Comparison of ENCODE assay signal across 9 mouse cellular contexts in genomic region chr2:160507816-160508564, GRCm38 (mm10).
DNase-seq lines count a peak whose midpoint lies in the region; ATAC-seq and TF ChIP-seq lines count a peak whose summit lies in the region.
"Had no signal": no experiment of that assay in that cellular context is flagged by ENCODE, and none has a peak within 500 bp of the region (broad histone marks: within the 10 kb centered on the region; RNA-seq: fewer than 3 reads in every experiment).

No protein-coding gene starts in this region.

- intact Hi-C loops in gastrocnemius, adult 2 months (cut with DNase I), result no loop called here

- H3K4me3 ChIP-seq in limb, embryonic 11.5 days (ENCODE audit: low read depth, low read length), result no peak overlapping the region
- H3K4me3 ChIP-seq in limb, embryonic 10.5 days, result no peak overlapping the region
- no peak overlapping the region for H3K4me3 ChIP-seq in embryonic facial prominence, embryonic 14.5 days (ENCODE audit: low read depth, low read length)
- no peak overlapping the region for H3K4me3 ChIP-seq in hindbrain, postnatal 0 days (ENCODE audit: low read length)
- no peak overlapping the region for H3K4me3 ChIP-seq in neural tube, embryonic 14.5 days (ENCODE audit: low read depth, low read length)
- no peak overlapping the region for H3K4me3 ChIP-seq in gastrocnemius, adult 2 months
- H3K4me3 ChIP-seq: embryonic facial prominence, embryonic 13.5 days had no signal

- TF ChIP-seq CTCF in hindbrain, postnatal 0 days (IDR thresholded peaks at IDR 0.05; ENCODE audit: low read depth), result no peak
- TF ChIP-seq CTCF in gastrocnemius, adult 2 months (IDR thresholded peaks at IDR 0.05), result no peak

- H3K4me2 ChIP-seq in limb, embryonic 11.5 days (ENCODE audit: low read depth, severe bottlenecking), result no peak overlapping the region
- H3K4me2 ChIP-seq in embryonic facial prominence, embryonic 14.5 days (ENCODE audit: low read depth, low read length), result no peak overlapping the region
- no peak overlapping the region for H3K4me2 ChIP-seq in hindbrain, postnatal 0 days (ENCODE audit: low read depth, low read length)
- H3K4me2 ChIP-seq in neural tube, embryonic 14.5 days (ENCODE audit: low read depth, low read length), result no peak overlapping the region
- H3K4me2 ChIP-seq: embryonic facial prominence, embryonic 13.5 days had no signal

- H3K9ac ChIP-seq in limb, embryonic 11.5 days (ENCODE audit: low read length), result no peak overlapping the region
- no peak overlapping the region for H3K9ac ChIP-seq in embryonic facial prominence, embryonic 14.5 days (ENCODE audit: low read depth, low read length)
- no peak overlapping the region for H3K9ac ChIP-seq in hindbrain, postnatal 0 days (replicated peaks; ENCODE audit: low read length)
- H3K9ac ChIP-seq in neural tube, embryonic 14.5 days (replicated peaks; ENCODE audit: low read depth, low read length), result no peak overlapping the region
- H3K9ac ChIP-seq: embryonic facial prominence, embryonic 13.5 days had no signal

- H3K36me3 ChIP-seq in limb, embryonic 11.5 days (ENCODE audit: control insufficient read depth, insufficient read depth, low read length), result no peaks in the 10 kb centered on the region
- no peaks in the 10 kb centered on the region for H3K36me3 ChIP-seq in limb, embryonic 10.5 days
- no peaks in the 10 kb centered on the region for H3K36me3 ChIP-seq in embryonic facial prominence, embryonic 14.5 days (ENCODE audit: control insufficient read depth, insufficient read depth, low read length)
- H3K36me3 ChIP-seq in hindbrain, postnatal 0 days (ENCODE audit: insufficient read depth, low read length), result no peaks in the 10 kb centered on the region
- no peaks in the 10 kb centered on the region for H3K36me3 ChIP-seq in neural tube, embryonic 14.5 days (ENCODE audit: control insufficient read depth, insufficient read depth, low read length)
- H3K36me3 ChIP-seq: embryonic facial prominence, embryonic 13.5 days had no signal

- no peaks in the 10 kb centered on the region; the same call in 1 of the 2 replicates for H3K4me1 ChIP-seq in limb, embryonic 11.5 days (ENCODE audit: control insufficient read depth, insufficient read depth, low read length)
- H3K4me1 ChIP-seq in limb, embryonic 10.5 days, result peaks cover 20% of the 10 kb centered on the region
- peaks cover 4% of the 10 kb centered on the region; the same call in 1 of the 2 replicates for H3K4me1 ChIP-seq in embryonic facial prominence, embryonic 14.5 days (ENCODE audit: control insufficient read depth, insufficient read depth, low read length)
- H3K4me1 ChIP-seq in hindbrain, postnatal 0 days (ENCODE audit: insufficient read depth, low read length), result no peaks in the 10 kb centered on the region
- peaks cover 4% of the 10 kb centered on the region; the same call in 1 of the 2 replicates for H3K4me1 ChIP-seq in neural tube, embryonic 14.5 days (ENCODE audit: control insufficient read depth, insufficient read depth, low read length)

- 0 out of 2 replicates have a peak, but pooled peaks have one; percentile 15 for ATAC-seq in limb, embryonic 11.5 days (ENCODE audit: insufficient number of reproducible peaks, low FRiP score, low TSS enrichment, low read depth)
- peak; percentile 66; the same call in 1 of the 2 replicates for ATAC-seq in embryonic facial prominence, embryonic 14.5 days (ENCODE audit: low read depth)
- peak; percentile 79 for ATAC-seq in hindbrain, postnatal 0 days
- ATAC-seq in neural tube, embryonic 14.5 days (ENCODE audit: low read depth), result 0 out of 2 replicates have a peak, but pooled peaks have one; percentile 21

- 44% methylated on average over 22 of the region's 22 CpGs for WGBS in limb, embryonic 11.5 days
- WGBS in limb, embryonic 10.5 days, result 46% methylated on average over 22 of the region's 22 CpGs
- WGBS in embryonic facial prominence, embryonic 14.5 days, result 43% methylated on average over 22 of the region's 22 CpGs
- WGBS in hindbrain, postnatal 0 days, result 29% methylated on average over 22 of the region's 22 CpGs
- WGBS in neural tube, embryonic 14.5 days, result 31% methylated on average over 22 of the region's 22 CpGs

- H3K27ac ChIP-seq in limb, embryonic 11.5 days (replicated peaks; ENCODE audit: low read depth, low read length), result no peak overlapping the region
- H3K27ac ChIP-seq in limb, embryonic 10.5 days, result no peak overlapping the region
- no peak overlapping the region for H3K27ac ChIP-seq in embryonic facial prominence, embryonic 14.5 days (replicated peaks; ENCODE audit: low read depth, low read length)
- no peak overlapping the region for H3K27ac ChIP-seq in hindbrain, postnatal 0 days
- H3K27ac ChIP-seq in neural tube, embryonic 14.5 days (ENCODE audit: low read depth, low read length), result no peak overlapping the region
- no peak overlapping the region for H3K27ac ChIP-seq in gastrocnemius, adult 2 months
- H3K27ac ChIP-seq: embryonic facial prominence, embryonic 13.5 days had no signal

- no peak for DNase-seq in limb, embryonic 11.5 days (ENCODE audit: low spot score)
- no peak for DNase-seq in limb, embryonic 10.5 days (ENCODE audit: low spot score)
- DNase-seq in embryonic facial prominence, embryonic 14.5 days (ENCODE audit: low spot score), result peak; percentile 40
- DNase-seq in hindbrain, postnatal 0 days (ENCODE audit: low spot score), result peak; percentile 64
- DNase-seq in adrenal gland, postnatal 14 days, result no peak
- no peak for DNase-seq in gastrocnemius, adult 2 months
- DNase-seq in urinary bladder, postnatal 25 days (ENCODE audit: low spot score), result no peak

- no peaks in the 10 kb centered on the region for H3K9me3 ChIP-seq in limb, embryonic 11.5 days (ENCODE audit: control insufficient read depth, low read length)
- H3K9me3 ChIP-seq in limb, embryonic 10.5 days (replicated peaks), result no peaks in the 10 kb centered on the region
- H3K9me3 ChIP-seq in embryonic facial prominence, embryonic 14.5 days (ENCODE audit: control insufficient read depth, low read length), result no peaks in the 10 kb centered on the region
- no peaks in the 10 kb centered on the region for H3K9me3 ChIP-seq in hindbrain, postnatal 0 days (ENCODE audit: low read length)
- no peaks in the 10 kb centered on the region for H3K9me3 ChIP-seq in neural tube, embryonic 14.5 days (ENCODE audit: control insufficient read depth, low read length)
- H3K9me3 ChIP-seq: embryonic facial prominence, embryonic 13.5 days had no signal

- H3K27me3 ChIP-seq in limb, embryonic 11.5 days (ENCODE audit: control insufficient read depth, insufficient read depth, low read length), result no peaks in the 10 kb centered on the region
- H3K27me3 ChIP-seq in limb, embryonic 10.5 days (ENCODE audit: low read depth, poor library complexity, severe bottlenecking), result peaks cover 30% of the 10 kb centered on the region
- no peaks in the 10 kb centered on the region for H3K27me3 ChIP-seq in embryonic facial prominence, embryonic 14.5 days (replicated peaks; ENCODE audit: control insufficient read depth, insufficient read depth, low read length)
- H3K27me3 ChIP-seq in hindbrain, postnatal 0 days (ENCODE audit: insufficient read depth, low read length), result no peaks in the 10 kb centered on the region
- H3K27me3 ChIP-seq in neural tube, embryonic 14.5 days (ENCODE audit: control insufficient read depth, insufficient read depth, low read length), result peaks cover 13% of the 10 kb centered on the region
- H3K27me3 ChIP-seq: embryonic facial prominence, embryonic 13.5 days had no signal

Comparison
In these comparisons a context has a peak if more than half of its experiments do, and no peak if none do; other contexts are left out.
1. ATAC-seq: peak in every context shown above with its lines; median percentile 79 in hindbrain, postnatal 0 days; 66 in embryonic facial prominence, embryonic 14.5 days; 21 in neural tube, embryonic 14.5 days; 15 in limb, embryonic 11.5 days.
2. DNase-seq: peak in embryonic facial prominence, embryonic 14.5 days (single experiment) and hindbrain, postnatal 0 days (single experiment); none in limb, embryonic 11.5 days (single experiment), limb, embryonic 10.5 days (single experiment), adrenal gland, postnatal 14 days (single experiment), gastrocnemius, adult 2 months (single experiment) and urinary bladder, postnatal 25 days (single experiment).